Mouse (Mus musculus): ENCODE results near the gene Fsd2. TPM values are rescaled to one million over a fixed set of nuclear protein-coding genes. Genes with fewer than 3 reads are reported as not detected.

Gene Fsd2
- polyA plus RNA-seq, 1 experiment from 2014 or later: 0.29 TPM

- no peak overlapping the region for H3K4me3 ChIP-seq (ENCODE audit: low read depth, low read length)
- no peaks in the 10 kb centered on the region for H3K9me3 ChIP-seq (ENCODE audit: control insufficient read depth, low read length)
- H3K4me1 ChIP-seq (replicated peaks; ENCODE audit: control insufficient read depth, insufficient read depth, low read length): no peaks in the 10 kb centered on the region
- no peak overlapping the region for H3K4me2 ChIP-seq (replicated peaks; ENCODE audit: low read depth, low read length)
- ATAC-seq (ENCODE audit: low FRiP score) (no peak), DNase-seq (ENCODE audit: low spot score) (no peak)
- no peak overlapping the region for H3K27ac ChIP-seq (ENCODE audit: low read depth, low read length)
- H3K9ac ChIP-seq (ENCODE audit: low read depth, low read length): no peak overlapping the region
- WGBS: 92% methylated on average over 1 of the region's 1 CpGs
- H3K36me3 ChIP-seq (ENCODE audit: control insufficient read depth, insufficient read depth, low read length): 0 out of 2 replicates have a peak, but pooled peaks cover 2% of the 10 kb centered on the region
- no peaks in the 10 kb centered on the region for H3K27me3 ChIP-seq (ENCODE audit: control insufficient read depth, insufficient read depth, low read length)
Measured at GRCm38 (mm10) chr7:81597660-81598059, 30.9 kb upstream of the Fsd2 start.

DNA sequence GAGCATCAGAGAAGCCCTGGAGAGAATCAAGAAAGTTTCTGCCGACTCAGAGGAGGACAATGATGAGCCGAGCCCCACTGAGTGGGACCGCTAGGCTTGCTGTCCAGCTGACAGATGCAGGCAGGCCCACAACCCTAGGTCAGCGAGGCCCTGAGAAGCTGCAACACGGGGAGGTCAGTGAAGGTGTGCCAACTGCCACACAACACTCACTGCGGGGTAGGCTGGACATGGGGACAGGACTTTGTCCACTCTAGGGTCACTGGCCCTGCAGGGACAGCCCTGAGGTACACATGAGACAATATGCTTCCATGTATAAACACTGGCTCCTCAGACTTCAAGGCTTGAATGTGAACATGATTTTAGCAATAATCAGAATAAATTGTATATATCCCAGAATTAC is 29.3 kb upstream of the Fsd2 start:
- Histone ChIP-seq H3K4me3 (ENCODE audit: low read depth, low read length) (no peak overlapping the region), H3K4me1 (replicated peaks; ENCODE audit: control insufficient read depth, insufficient read depth, low read length) (no peaks in the 10 kb centered on the region), H3K27me3 (ENCODE audit: control insufficient read depth, insufficient read depth, low read length) (no peaks in the 10 kb centered on the region), H3K4me2 (replicated peaks; ENCODE audit: low read depth, low read length) (no peak overlapping the region), H3K9me3 (ENCODE audit: control insufficient read depth, low read length) (no peaks in the 10 kb centered on the region), H3K9ac (ENCODE audit: low read depth, low read length) (no peak overlapping the region), H3K36me3 (ENCODE audit: control insufficient read depth, insufficient read depth, low read length) (0 out of 2 replicates have a peak, but pooled peaks cover 2% of the 10 kb centered on the region), H3K27ac (ENCODE audit: low read depth, low read length) (no peak overlapping the region)
- 89% methylated on average over 6 of the region's 6 CpGs for WGBS
- DNase-seq (ENCODE audit: low spot score) (no peak), ATAC-seq (ENCODE audit: low FRiP score) (no peak)

GRCm38 (mm10) chr7:81595056-81595455 is 28.3 kb upstream of the Fsd2 start:
- H3K36me3 ChIP-seq (ENCODE audit: control insufficient read depth, insufficient read depth, low read length): 0 out of 2 replicates have a peak, but pooled peaks cover 2% of the 10 kb centered on the region
- no peaks in the 10 kb centered on the region for H3K9me3 ChIP-seq (ENCODE audit: control insufficient read depth, low read length)
- no peak overlapping the region for H3K4me2 ChIP-seq (replicated peaks; ENCODE audit: low read depth, low read length)
- no peak overlapping the region for H3K4me3 ChIP-seq (ENCODE audit: low read depth, low read length)
- no peak overlapping the region for H3K9ac ChIP-seq (ENCODE audit: low read depth, low read length)
- DNase-seq (ENCODE audit: low spot score) (no peak), ATAC-seq (ENCODE audit: low FRiP score) (no peak)
- WGBS: 88% methylated on average over 5 of the region's 5 CpGs
- H3K27me3 ChIP-seq (ENCODE audit: control insufficient read depth, insufficient read depth, low read length): no peaks in the 10 kb centered on the region
- no peaks in the 10 kb centered on the region for H3K4me1 ChIP-seq (replicated peaks; ENCODE audit: control insufficient read depth, insufficient read depth, low read length)
- no peak overlapping the region for H3K27ac ChIP-seq (ENCODE audit: low read depth, low read length)

DNA sequence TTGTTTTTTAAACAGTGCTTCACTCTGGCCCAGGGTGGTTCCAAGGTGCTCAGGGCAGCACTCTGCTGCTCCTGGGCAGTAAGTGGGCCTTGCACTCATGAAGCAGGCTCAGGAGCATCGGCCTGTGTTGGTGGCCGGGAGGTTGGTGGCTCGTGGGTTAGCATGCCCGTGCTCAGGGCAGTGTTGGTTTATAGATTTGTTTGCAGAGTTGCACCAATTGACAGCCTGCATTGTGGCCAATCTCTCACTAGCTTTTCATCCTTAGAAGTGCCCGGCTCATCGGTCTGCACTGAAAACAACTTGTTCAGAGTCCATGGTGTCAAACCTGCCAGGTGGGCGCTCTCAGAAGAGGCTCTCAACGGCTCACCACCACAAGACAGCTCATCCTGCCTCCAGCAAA is 26.6 kb upstream of the Fsd2 start:
- H3K36me3 ChIP-seq (ENCODE audit: control insufficient read depth, insufficient read depth, low read length): 0 out of 2 replicates have a peak, but pooled peaks cover 2% of the 10 kb centered on the region
- H3K27me3 ChIP-seq (ENCODE audit: control insufficient read depth, insufficient read depth, low read length): no peaks in the 10 kb centered on the region
- DNase-seq (ENCODE audit: low spot score): no peak
- WGBS: 91% methylated on average over 8 of the region's 8 CpGs
- H3K27ac ChIP-seq (ENCODE audit: low read depth, low read length): no peak overlapping the region
- H3K4me1 ChIP-seq (replicated peaks; ENCODE audit: control insufficient read depth, insufficient read depth, low read length): no peaks in the 10 kb centered on the region
- no peak overlapping the region for H3K4me3 ChIP-seq (ENCODE audit: low read depth, low read length)
- H3K9me3 ChIP-seq (ENCODE audit: control insufficient read depth, low read length): no peaks in the 10 kb centered on the region
- ATAC-seq (ENCODE audit: low FRiP score): no peak
- no peak overlapping the region for H3K4me2 ChIP-seq (replicated peaks; ENCODE audit: low read depth, low read length)
- H3K9ac ChIP-seq (ENCODE audit: low read depth, low read length): no peak overlapping the region

- DNase-seq (ENCODE audit: low spot score) (no peak), ATAC-seq (ENCODE audit: low FRiP score) (no peak)
- Histone ChIP-seq H3K4me2 (replicated peaks; ENCODE audit: low read depth, low read length) (no peak overlapping the region), H3K9me3 (ENCODE audit: control insufficient read depth, low read length) (no peaks in the 10 kb centered on the region), H3K27me3 (ENCODE audit: control insufficient read depth, insufficient read depth, low read length) (no peaks in the 10 kb centered on the region), H3K36me3 (ENCODE audit: control insufficient read depth, insufficient read depth, low read length) (0 out of 2 replicates have a peak, but pooled peaks cover 2% of the 10 kb centered on the region), H3K27ac (ENCODE audit: low read depth, low read length) (no peak overlapping the region), H3K4me1 (replicated peaks; ENCODE audit: control insufficient read depth, insufficient read depth, low read length) (no peaks in the 10 kb centered on the region), H3K4me3 (ENCODE audit: low read depth, low read length) (no peak overlapping the region), H3K9ac (ENCODE audit: low read depth, low read length) (no peak overlapping the region)
- WGBS: 88% methylated on average over 9 of the region's 9 CpGs
Measured at GRCm38 (mm10) chr7:81592686-81593085, 25.9 kb upstream of the Fsd2 start.

GRCm38 (mm10) chr7:81587238-81587637 is 20.5 kb upstream of the Fsd2 start:
- Histone ChIP-seq H3K4me1 (replicated peaks; ENCODE audit: control insufficient read depth, insufficient read depth, low read length) (no peaks in the 10 kb centered on the region), H3K9ac (ENCODE audit: low read depth, low read length) (no peak overlapping the region), H3K27ac (ENCODE audit: low read depth, low read length) (no peak overlapping the region), H3K4me2 (replicated peaks; ENCODE audit: low read depth, low read length) (no peak overlapping the region), H3K9me3 (ENCODE audit: control insufficient read depth, low read length) (no peaks in the 10 kb centered on the region), H3K27me3 (ENCODE audit: control insufficient read depth, insufficient read depth, low read length) (no peaks in the 10 kb centered on the region), H3K4me3 (ENCODE audit: low read depth, low read length) (no peak overlapping the region), H3K36me3 (ENCODE audit: control insufficient read depth, insufficient read depth, low read length) (no peaks in the 10 kb centered on the region)
- WGBS: 85% methylated on average over 4 of the region's 4 CpGs
- ATAC-seq (ENCODE audit: low FRiP score): no peak
- no peak for DNase-seq (ENCODE audit: low spot score)

DNA sequence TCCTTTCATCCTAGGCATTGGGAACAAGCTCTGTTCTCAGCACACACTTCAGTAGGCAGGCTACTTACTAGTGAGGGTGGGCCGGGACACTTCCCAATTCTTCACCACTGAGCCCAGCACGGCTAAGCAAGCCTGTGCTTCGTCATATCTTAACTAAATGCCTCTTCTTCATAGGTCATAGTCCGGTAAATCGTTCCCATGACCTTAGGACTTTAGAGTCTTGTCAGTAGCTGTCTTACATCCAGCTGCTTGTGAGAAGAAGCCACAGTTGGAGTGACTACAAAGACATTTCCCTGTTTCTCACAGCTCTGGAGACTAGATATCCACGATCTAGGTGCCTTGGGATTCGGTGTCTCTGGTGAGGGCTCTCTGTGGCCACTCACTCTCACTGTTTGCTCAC is 18.6 kb upstream of the Fsd2 start:
- no peak for ATAC-seq (ENCODE audit: low FRiP score)
- WGBS: 90% methylated on average over 7 of the region's 7 CpGs

DNA sequence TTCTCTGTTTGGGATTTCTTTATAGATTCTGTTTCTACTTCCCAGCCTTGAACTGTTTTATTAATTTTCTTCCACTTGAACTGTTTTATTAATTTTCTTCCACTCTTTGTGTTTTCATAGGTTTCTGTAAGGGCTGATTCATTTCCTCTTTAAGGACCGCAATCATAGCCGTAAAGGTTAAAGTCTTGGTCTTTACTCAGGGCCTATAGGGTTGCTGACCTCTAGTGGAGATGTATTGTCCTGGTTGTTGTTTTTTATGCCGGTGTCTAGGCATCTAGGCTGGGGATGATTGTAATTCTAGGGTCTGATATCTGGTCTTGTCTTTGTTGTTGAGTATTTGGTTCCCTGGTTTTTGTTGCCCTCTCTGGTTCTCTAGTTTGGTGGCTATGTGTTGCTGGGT is 16.8 kb upstream of the Fsd2 start:
- H3K27me3 ChIP-seq (ENCODE audit: control insufficient read depth, insufficient read depth, low read length): no peaks in the 10 kb centered on the region
- ATAC-seq (ENCODE audit: low FRiP score): no peak
- no peaks in the 10 kb centered on the region for H3K36me3 ChIP-seq (ENCODE audit: control insufficient read depth, insufficient read depth, low read length)
- H3K9ac ChIP-seq (ENCODE audit: low read depth, low read length): no peak overlapping the region
- H3K4me1 ChIP-seq (replicated peaks; ENCODE audit: control insufficient read depth, insufficient read depth, low read length): no peaks in the 10 kb centered on the region
- 76% methylated on average over 3 of the region's 3 CpGs for WGBS
- no peaks in the 10 kb centered on the region for H3K9me3 ChIP-seq (ENCODE audit: control insufficient read depth, low read length)
- H3K4me3 ChIP-seq (ENCODE audit: low read depth, low read length): no peak overlapping the region
- no peak overlapping the region for H3K27ac ChIP-seq (ENCODE audit: low read depth, low read length)
- H3K4me2 ChIP-seq (replicated peaks; ENCODE audit: low read depth, low read length): no peak overlapping the region
- no peak for DNase-seq (ENCODE audit: low spot score)

More for the DNA sequence above, 18.6 kb upstream of the Fsd2 start:
- Histone ChIP-seq H3K27me3 (ENCODE audit: control insufficient read depth, insufficient read depth, low read length) (no peaks in the 10 kb centered on the region), H3K4me1 (replicated peaks; ENCODE audit: control insufficient read depth, insufficient read depth, low read length) (no peaks in the 10 kb centered on the region), H3K36me3 (ENCODE audit: control insufficient read depth, insufficient read depth, low read length) (no peaks in the 10 kb centered on the region), H3K27ac (ENCODE audit: low read depth, low read length) (no peak overlapping the region), H3K9me3 (ENCODE audit: control insufficient read depth, low read length) (no peaks in the 10 kb centered on the region), H3K9ac (ENCODE audit: low read depth, low read length) (no peak overlapping the region), H3K4me2 (replicated peaks; ENCODE audit: low read depth, low read length) (no peak overlapping the region), H3K4me3 (ENCODE audit: low read depth, low read length) (no peak overlapping the region)
- no peak for DNase-seq (ENCODE audit: low spot score)

GRCm38 (mm10) chr7:81579312-81579711 is 12.6 kb upstream of the Fsd2 start:
- H3K9me3 ChIP-seq (ENCODE audit: control insufficient read depth, low read length): no peaks in the 10 kb centered on the region
- no peak for ATAC-seq (ENCODE audit: low FRiP score)
- DNase-seq (ENCODE audit: low spot score): no peak
- no peaks in the 10 kb centered on the region for H3K36me3 ChIP-seq (ENCODE audit: control insufficient read depth, insufficient read depth, low read length)
- no peaks in the 10 kb centered on the region for H3K27me3 ChIP-seq (ENCODE audit: control insufficient read depth, insufficient read depth, low read length)
- 96% methylated on average over 5 of the region's 5 CpGs for WGBS
- no peaks in the 10 kb centered on the region for H3K4me1 ChIP-seq (replicated peaks; ENCODE audit: control insufficient read depth, insufficient read depth, low read length)
- H3K27ac ChIP-seq (ENCODE audit: low read depth, low read length): no peak overlapping the region
- no peak overlapping the region for H3K9ac ChIP-seq (ENCODE audit: low read depth, low read length)
- H3K4me3 ChIP-seq (ENCODE audit: low read depth, low read length): no peak overlapping the region
- H3K4me2 ChIP-seq (replicated peaks; ENCODE audit: low read depth, low read length): no peak overlapping the region
